Mouse (Mus musculus) adrenal gland, adult 8-10 months (tissue): ENCODE measurements around the gene Rmi1. TPM values are rescaled to one million over a fixed set of nuclear protein-coding genes. Genes with fewer than 3 reads are reported as not detected.
"Not testable (repeated sequence)": the region's sequence is repeated elsewhere in the genome, so short reads cannot be mapped to it uniquely, and the experiment has no call there.

Source experiments
- DNase-seq: peaks from one replicate; pipeline ENCODE4 v3.0.0; 2022
- total RNA-seq, 4 experiments: library from RNA; stranded (reverse); gene quantifications; 2 replicates each; pipeline ENCODE4 v1.2.4; 2022

Gene Rmi1
- total RNA-seq, 4 experiments from 2014 or later: 17.8 to 23.5 (median 21.6) TPM

DNA sequence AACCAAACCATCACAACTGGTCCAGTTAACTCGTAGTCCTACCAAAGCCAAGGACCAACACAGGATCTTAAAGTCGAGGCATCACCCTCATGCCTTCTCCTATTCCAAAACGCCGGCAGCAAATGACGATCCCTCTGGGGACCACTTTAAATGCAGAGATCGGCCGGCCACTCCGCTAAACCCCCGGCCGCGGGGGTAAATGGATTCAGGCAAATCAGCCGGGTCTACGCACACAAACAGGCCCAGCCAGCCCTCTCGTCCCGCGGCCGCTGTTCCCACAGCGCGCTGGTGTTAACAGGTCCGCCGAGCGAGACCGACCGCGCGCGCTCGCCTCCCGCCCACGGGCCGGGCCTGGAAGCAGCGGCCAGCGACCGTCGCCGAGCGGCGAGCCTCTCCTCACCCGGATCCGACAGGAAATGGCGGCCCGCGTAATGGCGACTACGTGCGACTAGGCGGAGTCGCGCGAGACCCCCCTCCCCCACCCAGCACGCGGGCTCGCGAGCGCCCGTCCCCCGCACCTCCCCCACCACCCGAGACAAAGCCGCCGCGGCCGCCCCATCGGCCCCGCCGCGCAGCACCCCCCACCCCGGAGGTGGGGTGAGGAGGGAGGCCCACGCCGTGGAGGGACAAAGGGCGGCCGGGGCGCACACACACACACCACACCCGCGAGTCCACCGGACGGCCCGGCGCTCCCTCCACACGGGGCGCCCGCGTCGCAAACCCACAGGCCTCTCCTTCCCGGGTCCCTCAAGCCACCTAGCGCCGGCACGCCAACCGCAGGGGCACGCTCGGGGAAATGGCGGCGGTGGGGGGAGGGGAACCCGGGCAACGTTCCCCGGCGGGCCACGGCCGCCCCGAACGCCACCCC is 679 bp upstream of the Rmi1 start:
- peak; percentile 57 for DNase-seq

GRCm38 (mm10) chr13:58402744-58403110 is 679 bp downstream of the Rmi1 start:
- no peak for DNase-seq

DNA sequence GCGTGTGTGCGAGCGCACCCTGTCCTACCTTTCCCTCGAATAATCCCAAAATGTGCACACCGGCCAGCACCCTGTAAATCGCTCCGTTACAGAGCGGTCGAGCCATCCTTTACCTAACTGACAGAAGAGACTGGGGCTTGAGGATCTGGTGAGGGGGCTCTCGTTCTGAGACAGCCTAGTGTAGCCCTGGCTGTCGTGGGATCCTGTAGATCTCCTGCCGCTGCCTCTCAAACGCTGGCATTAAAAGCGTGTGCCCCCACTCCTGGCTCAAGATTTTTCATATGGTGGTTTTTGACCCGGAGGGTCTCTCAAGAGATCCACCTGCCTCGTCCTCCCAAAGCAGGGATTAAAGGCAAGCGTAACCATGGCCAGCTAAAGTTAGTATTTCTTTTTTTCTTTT is 1.2 kb downstream of the Rmi1 start, which contains the start of gene Hnrnpk:
TSS of gene Hnrnpk (minus strand) at position 101 of the 400 bp plus-strand sequence.
- not testable (repeated sequence) for DNase-seq

DNA sequence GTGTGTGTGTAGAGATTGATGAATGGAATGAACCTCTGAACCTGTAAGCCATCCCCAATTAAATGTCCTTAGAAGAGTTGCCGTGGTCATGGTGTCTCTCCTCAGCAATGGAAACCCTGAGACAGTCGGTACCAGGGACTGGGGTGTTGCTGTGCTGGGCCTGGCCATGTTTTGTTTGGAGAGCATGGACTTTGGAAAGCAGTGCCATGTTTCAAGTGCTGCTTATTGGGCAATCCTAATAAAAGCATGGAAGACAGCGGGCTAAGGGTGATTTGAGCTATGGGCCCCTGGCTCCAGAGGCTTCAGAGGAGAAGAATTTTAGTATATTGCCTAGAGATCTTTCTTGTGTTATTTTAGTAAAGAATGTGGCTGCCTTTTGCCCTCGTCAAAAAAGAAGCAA is 9.0 kb downstream of the Rmi1 start:
- no peak for DNase-seq

DNA sequence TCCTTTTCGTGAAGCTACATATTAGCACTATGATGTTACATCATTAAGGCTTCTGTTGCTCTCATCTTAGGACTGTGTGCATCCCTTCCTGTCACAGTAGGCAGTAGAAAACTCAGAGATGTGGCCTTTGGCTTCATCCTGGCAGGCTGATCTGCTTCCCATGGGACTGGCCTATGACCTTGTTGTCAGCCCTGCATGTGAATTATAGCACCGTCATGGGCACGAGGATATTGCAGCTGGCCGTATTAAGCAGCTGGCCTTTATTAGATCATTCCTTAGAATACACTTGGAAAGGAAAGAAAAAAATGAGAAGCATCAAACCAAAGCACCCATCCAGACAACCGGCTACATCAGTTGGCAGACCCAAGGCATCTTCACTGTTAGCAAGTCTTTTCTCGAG is 13.3 kb downstream of the Rmi1 start:
- DNase-seq: peak; percentile 55

DNA sequence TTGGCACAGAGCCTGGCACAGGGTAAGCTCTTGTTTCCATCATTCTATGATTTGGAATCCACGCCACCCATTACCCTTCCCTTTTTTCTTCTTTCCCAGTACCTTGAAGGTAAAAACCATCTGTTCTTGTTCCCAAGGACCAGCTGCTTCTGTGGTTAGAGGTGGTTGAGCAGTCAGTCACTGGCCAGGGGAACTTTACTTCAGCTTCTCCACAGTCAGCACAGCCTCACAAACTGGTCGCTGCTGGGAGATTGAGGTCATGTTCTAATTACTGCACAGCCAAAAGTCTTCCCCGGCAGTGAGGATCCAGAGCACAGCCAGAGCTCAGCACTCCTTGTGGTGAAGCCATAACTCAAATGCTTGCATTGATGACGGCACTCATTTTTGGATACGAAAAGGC is 13.8 kb downstream of the Rmi1 start:
- DNase-seq: no peak

- DNase-seq: no peak
Measured at GRCm38 (mm10) chr13:58418656-58419055, 16.6 kb downstream of the Rmi1 start.

GRCm38 (mm10) chr13:58419266-58419665 is 17.2 kb downstream of the Rmi1 start:
- no peak for DNase-seq

DNA sequence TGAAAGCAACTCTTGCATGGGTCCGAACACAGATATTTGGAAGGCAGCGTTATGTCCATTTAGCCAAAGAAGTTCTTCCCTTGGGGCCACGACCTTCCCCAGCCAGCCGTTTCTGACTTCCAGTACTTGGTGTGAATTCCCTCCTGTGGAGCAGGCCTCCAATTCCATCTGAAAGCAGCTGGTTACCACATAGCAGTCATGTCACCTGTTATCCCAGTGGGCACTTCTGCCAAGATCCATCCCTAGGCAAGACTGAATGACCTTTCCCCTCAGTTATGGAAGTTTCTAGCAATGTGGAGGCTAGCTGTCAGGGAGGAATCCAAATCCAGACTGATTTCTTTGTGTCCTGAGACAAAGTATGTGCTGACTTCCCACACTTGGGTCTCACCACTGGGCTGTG is 19.0 kb downstream of the Rmi1 start:
- no peak for DNase-seq

DNA sequence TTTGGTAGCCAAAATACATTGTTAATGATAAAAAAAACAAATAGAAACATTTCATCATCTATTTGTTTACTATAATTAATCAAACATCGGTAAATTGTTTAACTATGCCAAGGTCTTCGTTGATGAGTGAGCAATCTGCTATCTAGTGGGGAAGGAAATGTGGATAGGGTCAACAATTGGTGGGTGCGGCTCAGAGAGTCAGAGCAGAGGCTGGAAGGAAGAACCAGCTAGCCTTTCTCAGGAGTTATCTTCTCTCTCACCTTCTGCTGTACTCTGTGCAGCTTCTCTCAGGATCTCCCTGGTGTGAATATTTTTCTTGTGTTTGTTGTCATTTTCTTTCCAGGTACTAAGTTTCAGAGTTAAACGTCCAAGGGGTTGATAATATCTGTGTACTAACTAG is 20.2 kb downstream of the Rmi1 start:
- DNase-seq: no peak

GRCm38 (mm10) chr13:58423061-58423660 is 21.1 kb downstream of the Rmi1 start:
- no peak for DNase-seq

DNA sequence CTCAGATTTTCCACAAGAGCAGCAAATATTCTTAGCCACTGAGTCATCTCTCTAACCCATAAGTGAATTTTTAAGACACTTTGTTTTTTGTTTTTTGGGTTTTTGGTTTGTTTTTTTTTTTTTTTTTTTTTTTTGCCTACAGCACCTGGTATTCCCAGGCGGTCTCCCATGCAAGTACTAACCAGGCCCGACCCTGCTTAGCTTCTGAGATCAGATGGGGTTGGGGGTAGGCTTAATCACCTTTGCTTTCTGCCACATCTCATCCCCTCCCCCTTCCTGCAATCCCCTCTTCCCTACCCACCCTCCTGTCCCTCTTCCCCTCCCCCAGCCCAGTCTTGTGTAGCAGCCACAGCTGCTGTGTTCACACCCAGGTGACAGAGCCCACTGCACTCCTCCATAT is 37.7 kb downstream of the Rmi1 start:
- DNase-seq: no peak

GRCm38 (mm10) chr13:58443326-58443725 is 41.3 kb downstream of the Rmi1 start:
- DNase-seq: no peak

DNA sequence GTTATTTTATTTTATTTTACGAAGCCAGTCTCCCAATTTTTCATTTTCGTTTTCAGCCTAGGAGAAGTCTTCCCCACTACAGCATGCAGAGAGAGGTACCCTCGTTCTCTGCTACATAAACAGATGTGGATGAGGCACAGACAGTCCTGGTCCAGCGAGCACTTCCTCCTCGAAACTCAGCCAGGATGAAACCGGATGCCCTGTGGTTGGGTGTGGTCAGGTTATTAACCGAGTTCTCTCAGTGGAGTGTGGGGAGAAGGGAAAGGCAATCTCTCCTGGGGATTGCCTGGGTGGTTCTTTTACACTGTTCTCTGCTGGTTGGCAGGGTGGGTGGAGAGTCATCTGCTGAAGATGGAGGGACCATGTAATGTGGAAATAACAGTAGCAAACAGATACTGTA is 41.7 kb downstream of the Rmi1 start:
- DNase-seq: no peak

GRCm38 (mm10) chr13:58446541-58446940 is 44.5 kb downstream of the Rmi1 start:
- no peak for DNase-seq

DNA sequence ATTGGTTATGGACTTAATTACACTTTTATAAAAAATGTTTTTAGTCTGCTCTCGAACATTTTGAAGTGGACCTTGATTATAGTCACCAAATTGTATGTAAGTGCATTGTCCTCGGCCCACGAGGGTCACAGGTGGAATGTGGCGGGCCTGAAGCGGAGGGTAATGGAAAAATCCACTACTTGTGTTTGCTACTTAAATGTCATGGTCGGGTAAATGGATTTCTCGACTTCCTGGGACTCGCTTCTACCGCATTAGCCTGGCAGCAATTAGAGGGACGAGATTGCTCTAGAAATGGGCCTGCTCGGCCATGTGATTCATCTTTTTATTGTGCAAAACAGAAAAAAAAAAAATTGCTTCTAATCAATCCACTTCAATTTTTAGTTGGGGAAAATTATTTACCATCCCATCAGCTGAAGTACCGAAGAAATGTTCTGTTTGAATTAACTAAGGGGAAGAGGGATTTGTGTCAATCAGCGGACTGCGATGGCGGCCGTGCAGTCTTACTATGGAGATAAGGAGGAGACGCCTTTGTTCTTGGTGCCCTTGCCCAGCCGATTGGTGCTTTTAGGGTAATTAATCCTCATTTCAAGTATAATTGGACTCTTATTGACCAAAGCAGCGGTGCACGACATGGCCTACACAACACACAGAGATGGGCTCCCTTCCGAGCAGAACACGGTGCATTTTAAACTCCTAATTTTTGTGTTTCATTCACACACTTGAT is 48.6 kb downstream of the Rmi1 start:
- DNase-seq: no peak

DNA sequence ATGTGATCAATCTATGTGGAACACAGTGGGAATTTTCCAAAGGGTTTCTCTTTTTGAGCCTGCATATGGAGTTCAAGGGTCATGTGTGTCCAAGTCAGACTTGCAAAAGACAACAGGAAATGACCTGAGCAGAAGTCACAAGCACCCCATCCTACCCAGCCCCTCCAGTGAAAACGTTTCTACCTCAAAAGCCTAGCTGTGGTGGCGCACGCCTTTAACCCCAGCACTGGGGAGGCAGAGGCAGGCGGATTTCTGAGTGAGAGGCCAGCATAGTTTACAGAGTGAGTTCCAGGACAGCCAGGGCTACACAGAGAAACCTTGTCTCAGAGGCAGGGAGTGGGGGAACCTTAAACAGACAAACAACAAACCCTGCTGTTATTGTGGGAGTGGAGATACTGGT is 50.2 kb downstream of the Rmi1 start:
- DNase-seq: no peak

DNA sequence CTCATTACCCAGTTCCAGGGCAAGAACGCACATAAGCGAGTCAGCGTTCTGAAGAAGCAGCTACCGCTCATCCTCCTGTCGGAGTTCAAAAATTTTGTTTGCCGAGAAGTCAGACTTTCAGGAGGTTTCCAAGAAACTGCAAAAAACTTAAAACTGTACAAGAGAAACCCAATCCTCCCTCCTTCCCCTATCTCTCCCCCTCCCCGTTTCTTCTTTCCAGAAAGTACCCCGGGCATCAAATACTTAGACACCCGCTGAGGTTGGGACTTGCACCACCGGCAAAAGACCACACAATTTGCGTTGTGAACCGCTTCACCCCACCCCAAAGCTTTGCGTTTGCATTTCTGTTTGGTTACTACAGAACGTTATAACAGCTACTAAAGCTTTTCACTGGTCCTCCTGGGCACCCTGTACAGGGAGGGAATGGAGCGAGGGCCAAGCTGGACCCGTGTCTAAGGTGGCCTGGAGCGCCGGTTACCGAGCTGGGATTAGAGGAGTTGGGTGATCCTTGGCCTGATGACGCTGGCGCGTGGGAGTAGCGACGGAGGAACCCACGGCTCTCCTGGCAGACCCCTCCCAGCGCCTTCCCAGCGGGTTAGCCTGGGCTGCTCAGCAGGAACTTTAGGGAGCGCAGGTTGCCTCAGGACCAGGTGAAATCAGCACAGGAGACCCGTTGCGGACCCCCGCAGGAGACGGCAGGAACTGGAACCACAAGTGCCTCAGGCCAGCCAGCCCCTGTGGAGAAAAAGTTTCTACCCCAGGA is 50.8 kb downstream of the Rmi1 start:
- no peak for DNase-seq

DNA sequence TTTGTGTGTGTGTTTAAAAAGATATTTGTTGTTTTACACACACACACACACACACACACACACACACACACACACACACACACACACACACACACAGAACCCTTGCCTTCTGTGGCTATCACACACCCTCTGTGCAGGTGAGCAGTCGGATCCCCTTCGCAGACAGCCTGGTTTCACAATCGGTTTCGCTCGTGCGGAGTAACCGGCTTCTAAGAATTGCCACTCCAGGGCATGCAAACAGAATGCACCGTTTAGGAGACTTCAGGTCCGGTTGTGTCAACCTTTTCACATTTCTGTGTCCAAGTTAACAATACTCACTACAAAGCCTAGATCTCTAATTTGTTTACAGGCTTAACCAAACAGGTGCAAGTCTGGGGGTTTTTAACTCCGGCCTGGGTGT is 51.5 kb downstream of the Rmi1 start:
- no peak for DNase-seq

- no peak for DNase-seq
Measured at GRCm38 (mm10) chr13:58456547-58456946, 54.5 kb downstream of the Rmi1 start.

DNA sequence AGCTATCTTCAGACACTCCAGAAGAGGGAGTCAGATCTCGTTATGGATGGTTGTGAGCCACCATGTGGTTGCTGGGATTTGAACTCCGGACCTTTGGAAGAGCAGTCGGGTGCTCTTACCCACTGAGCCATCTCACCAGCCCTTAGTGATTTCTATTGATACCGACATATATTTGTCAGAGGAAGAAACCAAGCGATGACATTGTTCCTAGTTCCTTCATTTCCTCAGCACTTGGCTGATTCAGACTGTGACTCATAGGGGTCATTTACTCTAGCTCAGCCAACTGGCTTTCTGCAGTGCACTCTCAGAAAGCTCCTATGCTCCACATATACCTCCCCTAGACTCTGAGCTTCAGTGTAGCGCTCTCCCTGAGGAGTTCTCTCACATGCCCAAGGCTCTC is 56.8 kb downstream of the Rmi1 start:
- not testable (repeated sequence) for DNase-seq
